Mouse (Mus musculus): ENCODE results near the gene Clec12b. TPM values are rescaled to one million over a fixed set of nuclear protein-coding genes. Genes with fewer than 3 reads are reported as not detected.

The Clec12b gene
- polyA plus RNA-seq, 1 experiment from 2014 or later = 0.84 TPM

DNA sequence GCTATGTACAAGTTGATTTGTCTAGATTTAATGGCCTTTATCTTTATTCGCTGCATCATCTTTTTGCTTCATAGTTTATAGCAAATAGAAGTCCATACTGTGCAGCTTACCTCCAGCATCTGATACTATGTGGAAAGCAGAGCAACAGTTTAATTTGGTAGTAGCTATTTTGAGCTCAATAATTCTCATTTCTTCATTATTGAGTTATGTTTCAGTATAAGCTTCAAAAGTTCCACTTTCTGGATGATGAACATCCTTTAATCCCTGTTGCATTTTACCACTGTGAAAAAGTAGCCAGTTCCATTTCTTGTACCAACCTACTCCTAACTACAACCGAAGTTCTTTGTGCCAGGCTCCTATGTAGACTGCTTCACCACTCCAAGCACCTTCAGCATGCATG, 22.9 kb upstream of the Clec12b start, which contains the start of gene Clec9a:
TSS of gene Clec9a (plus strand) at position 301 of the 400 bp plus-strand sequence.
- WGBS (ENCODE audit: insufficient replicate concordance) = 79% methylated on average over 2 of the region's 2 CpGs
- H3K9me3 ChIP-seq (replicated peaks; ENCODE audit: control insufficient read depth, low read length) = no peaks in the 10 kb centered on the region
- H3K9ac ChIP-seq (ENCODE audit: low read depth, low read length) = no peak within 1 kb of the TSS
- H3K4me1 ChIP-seq (ENCODE audit: control insufficient read depth, insufficient read depth, low read length) = no peaks in the 10 kb centered on the region; the same call in 1 of the 2 replicates
- ATAC-seq (replicated peaks; ENCODE audit: insufficient number of reproducible peaks, low FRiP score, low TSS enrichment) = no peak
- no peak within 1 kb of the TSS for H3K4me3 ChIP-seq (ENCODE audit: low read depth, low read length)
- H3K27ac ChIP-seq (ENCODE audit: low read depth, low read length) = no peak within 1 kb of the TSS
- H3K36me3 ChIP-seq (ENCODE audit: control insufficient read depth, insufficient read depth, low read length) = no peaks in the 10 kb centered on the region
- no peaks in the 10 kb centered on the region for H3K27me3 ChIP-seq (ENCODE audit: control insufficient read depth, insufficient read depth, low read length)
- H3K4me2 ChIP-seq = no peak within 1 kb of the TSS

DNA sequence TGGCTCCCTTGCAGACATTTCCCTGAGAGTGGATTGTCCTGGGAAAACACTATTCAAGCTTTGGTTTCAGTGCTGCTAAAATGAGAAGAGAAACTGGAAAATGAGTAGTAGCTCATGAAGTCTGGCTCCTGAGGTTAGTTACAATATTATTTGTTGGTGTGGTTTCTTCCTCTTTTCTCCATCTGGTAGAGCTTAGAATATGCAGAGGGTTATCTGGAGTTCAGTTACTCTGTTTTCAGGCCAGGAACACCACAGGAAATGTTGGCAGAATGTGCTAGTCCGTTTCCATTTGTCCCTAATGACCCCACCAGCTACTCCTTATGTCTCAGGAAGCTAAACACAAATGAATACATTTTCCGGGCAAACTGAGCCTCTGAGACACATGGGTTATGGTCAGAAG, 21.6 kb upstream of the Clec12b start:
- no peak for ATAC-seq (replicated peaks; ENCODE audit: insufficient number of reproducible peaks, low FRiP score, low TSS enrichment)
- Histone ChIP-seq H3K27ac (ENCODE audit: low read depth, low read length) (no peak overlapping the region), H3K4me1 (ENCODE audit: control insufficient read depth, insufficient read depth, low read length) (no peaks in the 10 kb centered on the region; the same call in 1 of the 2 replicates), H3K27me3 (ENCODE audit: control insufficient read depth, insufficient read depth, low read length) (no peaks in the 10 kb centered on the region), H3K36me3 (ENCODE audit: control insufficient read depth, insufficient read depth, low read length) (no peaks in the 10 kb centered on the region), H3K4me3 (ENCODE audit: low read depth, low read length) (no peak overlapping the region), H3K9me3 (replicated peaks; ENCODE audit: control insufficient read depth, low read length) (no peaks in the 10 kb centered on the region), H3K4me2 (no peak overlapping the region), H3K9ac (ENCODE audit: low read depth, low read length) (no peak overlapping the region)
- 34% methylated on average over 2 of the region's 2 CpGs for WGBS (ENCODE audit: insufficient replicate concordance)

DNA sequence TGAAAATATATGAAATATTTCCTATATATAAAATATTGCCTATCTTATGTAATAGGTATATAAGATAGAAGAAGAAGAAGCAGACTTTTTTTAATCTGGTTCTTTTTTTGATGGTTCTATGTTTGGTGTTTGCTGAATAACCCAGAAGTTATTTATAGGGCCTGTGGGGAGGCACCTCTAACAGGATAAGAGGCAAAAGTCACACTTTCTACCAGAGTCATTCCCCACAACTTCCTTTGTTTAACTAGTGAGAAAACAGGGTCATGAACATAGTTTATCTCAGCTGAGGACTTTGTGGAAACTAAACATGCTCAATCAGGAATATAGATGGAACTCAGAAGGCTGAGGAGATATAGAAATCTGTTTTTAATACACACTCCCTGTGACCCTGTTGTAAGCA, 20.3 kb upstream of the Clec12b start:
- Histone ChIP-seq H3K9me3 (replicated peaks; ENCODE audit: control insufficient read depth, low read length) (no peaks in the 10 kb centered on the region), H3K27ac (ENCODE audit: low read depth, low read length) (no peak overlapping the region), H3K36me3 (ENCODE audit: control insufficient read depth, insufficient read depth, low read length) (no peaks in the 10 kb centered on the region), H3K27me3 (ENCODE audit: control insufficient read depth, insufficient read depth, low read length) (no peaks in the 10 kb centered on the region), H3K9ac (ENCODE audit: low read depth, low read length) (no peak overlapping the region), H3K4me2 (no peak overlapping the region), H3K4me3 (ENCODE audit: low read depth, low read length) (no peak overlapping the region), H3K4me1 (ENCODE audit: control insufficient read depth, insufficient read depth, low read length) (no peaks in the 10 kb centered on the region; the same call in 1 of the 2 replicates)
- no peak for ATAC-seq (replicated peaks; ENCODE audit: insufficient number of reproducible peaks, low FRiP score, low TSS enrichment)

DNA sequence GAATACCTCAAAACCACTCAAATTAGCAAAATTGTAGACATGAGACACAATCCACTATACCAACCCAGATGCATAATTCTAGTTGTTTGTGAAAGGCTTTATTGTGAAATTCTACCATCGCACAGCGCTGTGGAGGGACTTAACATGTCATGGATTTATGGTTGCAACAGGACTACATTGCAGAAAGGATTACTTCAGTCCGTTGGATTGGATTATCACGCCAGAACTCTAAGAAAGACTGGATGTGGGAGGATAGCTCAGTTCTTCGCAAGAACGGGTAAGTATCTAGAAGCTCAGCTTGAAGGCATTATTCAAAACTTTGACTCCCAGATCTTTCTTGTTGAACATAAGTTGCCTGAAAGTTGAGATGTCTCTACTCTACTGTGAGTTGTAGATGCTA, 17.7 kb upstream of the Clec12b start:
- Histone ChIP-seq H3K4me3 (ENCODE audit: low read depth, low read length) (no peak overlapping the region), H3K9ac (ENCODE audit: low read depth, low read length) (no peak overlapping the region), H3K27ac (ENCODE audit: low read depth, low read length) (no peak overlapping the region), H3K4me1 (ENCODE audit: control insufficient read depth, insufficient read depth, low read length) (peaks cover 3% of the 10 kb centered on the region; the same call in 1 of the 2 replicates), H3K4me2 (no peak overlapping the region), H3K27me3 (ENCODE audit: control insufficient read depth, insufficient read depth, low read length) (no peaks in the 10 kb centered on the region), H3K36me3 (ENCODE audit: control insufficient read depth, insufficient read depth, low read length) (no peaks in the 10 kb centered on the region), H3K9me3 (replicated peaks; ENCODE audit: control insufficient read depth, low read length) (no peaks in the 10 kb centered on the region)
- WGBS (ENCODE audit: insufficient replicate concordance) = 85% methylated on average over 6 of the region's 6 CpGs
- no peak for ATAC-seq (replicated peaks; ENCODE audit: insufficient number of reproducible peaks, low FRiP score, low TSS enrichment)

DNA sequence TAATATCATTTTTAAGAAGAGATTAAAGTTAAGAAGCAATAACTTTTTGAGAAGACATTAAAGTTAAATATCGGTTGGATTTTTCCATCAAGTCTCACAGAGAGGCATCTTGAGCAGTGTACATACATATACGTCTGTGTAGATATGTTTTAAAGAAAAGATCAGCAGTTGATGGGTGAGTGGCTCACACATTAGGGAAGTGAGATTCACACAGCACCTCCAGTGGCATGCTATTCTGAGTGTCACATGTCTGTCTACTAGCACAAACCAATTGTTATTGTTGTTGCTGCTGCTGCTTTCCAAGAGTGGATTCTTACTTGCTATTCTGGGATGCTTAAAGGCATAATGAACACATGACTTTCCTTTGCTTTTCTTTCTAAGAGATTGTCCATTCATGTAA, 16.7 kb upstream of the Clec12b start:
- H3K36me3 ChIP-seq (ENCODE audit: control insufficient read depth, insufficient read depth, low read length) = no peaks in the 10 kb centered on the region
- ATAC-seq (replicated peaks; ENCODE audit: insufficient number of reproducible peaks, low FRiP score, low TSS enrichment) = no peak
- H3K9me3 ChIP-seq (replicated peaks; ENCODE audit: control insufficient read depth, low read length) = no peaks in the 10 kb centered on the region
- no peaks in the 10 kb centered on the region for H3K27me3 ChIP-seq (ENCODE audit: control insufficient read depth, insufficient read depth, low read length)
- no peak overlapping the region for H3K4me2 ChIP-seq
- H3K4me3 ChIP-seq (ENCODE audit: low read depth, low read length) = no peak overlapping the region
- no peak overlapping the region for H3K9ac ChIP-seq (ENCODE audit: low read depth, low read length)
- 86% methylated on average over 2 of the region's 2 CpGs for WGBS (ENCODE audit: insufficient replicate concordance)
- H3K4me1 ChIP-seq (ENCODE audit: control insufficient read depth, insufficient read depth, low read length) = peaks cover 3% of the 10 kb centered on the region; the same call in 1 of the 2 replicates
- H3K27ac ChIP-seq (ENCODE audit: low read depth, low read length) = no peak overlapping the region

DNA sequence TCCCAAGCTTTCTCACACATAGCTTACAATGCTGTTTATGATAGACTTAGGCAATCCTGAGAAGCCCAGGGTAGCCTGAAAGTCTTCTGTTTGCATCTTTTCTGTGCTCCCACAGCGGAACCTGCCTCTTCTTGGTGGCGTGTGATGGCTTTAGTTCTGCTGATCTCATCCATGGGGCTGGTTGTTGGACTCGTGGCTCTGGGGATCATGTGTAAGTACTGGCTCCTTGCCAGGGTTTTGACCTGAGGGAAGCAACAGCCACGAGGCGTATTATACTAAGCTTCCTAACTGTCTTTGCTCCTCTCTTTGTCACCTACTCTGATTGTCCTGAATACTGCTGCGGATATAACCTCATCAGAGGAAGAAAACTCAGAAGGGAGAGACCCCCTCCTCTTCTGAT, 14.3 kb upstream of the Clec12b start:
- H3K9ac ChIP-seq (ENCODE audit: low read depth, low read length) = no peak overlapping the region
- 0 out of 2 replicates have a peak, but pooled peaks cover 3% of the 10 kb centered on the region for H3K4me1 ChIP-seq (ENCODE audit: control insufficient read depth, insufficient read depth, low read length)
- no peak overlapping the region for H3K4me2 ChIP-seq
- H3K27me3 ChIP-seq (ENCODE audit: control insufficient read depth, insufficient read depth, low read length) = no peaks in the 10 kb centered on the region
- H3K27ac ChIP-seq (ENCODE audit: low read depth, low read length) = no peak overlapping the region
- no peaks in the 10 kb centered on the region for H3K36me3 ChIP-seq (ENCODE audit: control insufficient read depth, insufficient read depth, low read length)
- 48% methylated on average over 6 of the region's 6 CpGs for WGBS (ENCODE audit: insufficient replicate concordance)
- H3K4me3 ChIP-seq (ENCODE audit: low read depth, low read length) = no peak overlapping the region
- no peak for ATAC-seq (replicated peaks; ENCODE audit: insufficient number of reproducible peaks, low FRiP score, low TSS enrichment)
- H3K9me3 ChIP-seq (replicated peaks; ENCODE audit: control insufficient read depth, low read length) = no peaks in the 10 kb centered on the region

DNA sequence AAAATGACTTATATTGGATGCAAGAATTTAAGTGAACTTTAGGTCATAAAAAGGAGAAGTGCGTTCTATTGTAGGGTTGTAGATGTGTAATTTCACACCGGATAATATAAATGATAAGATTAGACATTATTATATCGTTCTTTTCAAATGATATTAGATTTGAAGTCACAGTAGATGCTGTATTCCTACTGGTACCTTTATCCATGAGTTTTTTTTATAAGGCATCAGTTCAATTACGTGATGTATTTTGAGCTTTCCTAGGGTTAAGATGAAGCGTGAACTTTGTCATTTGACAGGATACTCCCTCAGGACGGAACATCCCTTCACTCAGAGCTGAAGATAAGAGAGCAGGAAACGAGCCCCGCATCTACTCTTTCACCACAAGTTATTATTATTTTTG, 11.3 kb upstream of the Clec12b start, which contains the start of gene Clec1b:
TSS of gene Clec1b (plus strand) at position 301 of the 400 bp plus-strand sequence.
- Histone ChIP-seq H3K4me1 (ENCODE audit: control insufficient read depth, insufficient read depth, low read length) (0 out of 2 replicates have a peak, but pooled peaks cover 3% of the 10 kb centered on the region), H3K27ac (ENCODE audit: low read depth, low read length) (no peak within 1 kb of the TSS), H3K27me3 (ENCODE audit: control insufficient read depth, insufficient read depth, low read length) (no peaks in the 10 kb centered on the region), H3K9me3 (replicated peaks; ENCODE audit: control insufficient read depth, low read length) (no peaks in the 10 kb centered on the region), H3K9ac (ENCODE audit: low read depth, low read length) (no peak within 1 kb of the TSS), H3K36me3 (ENCODE audit: control insufficient read depth, insufficient read depth, low read length) (no peaks in the 10 kb centered on the region), H3K4me3 (ENCODE audit: low read depth, low read length) (no peak within 1 kb of the TSS), H3K4me2 (no peak within 1 kb of the TSS)
- 61% methylated on average over 8 of the region's 8 CpGs for WGBS (ENCODE audit: insufficient replicate concordance)
- no peak for ATAC-seq (replicated peaks; ENCODE audit: insufficient number of reproducible peaks, low FRiP score, low TSS enrichment)

DNA sequence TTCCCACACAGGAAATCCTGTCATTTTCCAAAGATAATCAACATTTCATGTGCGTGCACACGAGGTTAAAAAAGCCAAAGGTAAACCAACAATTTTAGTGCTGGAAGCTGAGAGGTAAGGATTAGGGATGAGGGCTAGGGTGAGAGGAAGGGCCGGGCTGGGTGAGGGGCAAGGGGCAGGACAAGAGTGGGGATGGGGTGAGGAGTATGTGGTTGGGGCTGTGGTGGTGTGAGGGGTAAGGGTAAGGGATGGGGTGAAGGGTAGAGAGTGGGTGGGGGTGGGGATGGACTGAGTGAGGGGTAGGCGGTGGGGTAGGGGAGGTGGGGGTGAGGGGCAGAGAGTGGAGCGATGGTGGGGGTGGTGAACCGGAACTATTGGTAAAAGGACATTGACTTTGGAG, 8.1 kb upstream of the Clec12b start:
- 71% methylated on average over 6 of the region's 6 CpGs for WGBS (ENCODE audit: insufficient replicate concordance)
- no peak for ATAC-seq (replicated peaks; ENCODE audit: insufficient number of reproducible peaks, low FRiP score, low TSS enrichment)
- no peaks in the 10 kb centered on the region for H3K4me1 ChIP-seq (ENCODE audit: control insufficient read depth, insufficient read depth, low read length)

DNA sequence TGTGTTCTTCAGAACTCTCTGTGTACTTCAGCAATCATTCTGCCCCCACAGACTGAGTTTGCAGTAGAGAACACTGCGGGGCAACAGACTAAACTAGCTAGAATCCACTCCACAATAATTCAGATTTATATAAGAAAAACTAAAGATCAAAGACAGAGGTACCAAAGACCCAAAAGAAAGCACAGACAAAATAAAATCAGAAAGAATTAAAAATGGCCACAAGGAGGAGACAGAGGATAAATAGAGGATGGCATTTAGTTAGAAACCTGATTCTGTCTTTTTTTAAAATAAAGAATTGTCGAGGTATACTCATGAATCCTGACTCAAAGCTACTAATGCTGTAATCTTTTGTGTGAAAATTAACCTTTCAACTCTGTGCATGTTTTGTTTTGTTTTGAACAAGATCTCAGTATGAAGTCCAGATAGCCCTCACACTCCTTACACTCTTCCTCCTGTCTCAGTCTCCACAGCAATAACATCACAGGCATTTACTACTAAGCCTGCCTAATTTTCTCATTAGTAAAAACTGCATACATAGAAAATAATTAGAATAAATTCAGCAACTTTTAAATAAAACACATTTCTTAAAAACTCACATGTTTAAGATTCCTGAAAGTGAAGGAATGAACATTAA, 7.5 kb upstream of the Clec12b start:
- no peak for ATAC-seq (replicated peaks; ENCODE audit: insufficient number of reproducible peaks, low FRiP score, low TSS enrichment)
- Histone ChIP-seq H3K27ac (ENCODE audit: low read depth, low read length) (no peak overlapping the region), H3K4me2 (no peak overlapping the region), H3K9me3 (replicated peaks; ENCODE audit: control insufficient read depth, low read length) (no peaks in the 10 kb centered on the region), H3K36me3 (ENCODE audit: control insufficient read depth, insufficient read depth, low read length) (no peaks in the 10 kb centered on the region), H3K4me1 (ENCODE audit: control insufficient read depth, insufficient read depth, low read length) (no peaks in the 10 kb centered on the region), H3K9ac (ENCODE audit: low read depth, low read length) (no peak overlapping the region), H3K4me3 (ENCODE audit: low read depth, low read length) (no peak overlapping the region), H3K27me3 (ENCODE audit: control insufficient read depth, insufficient read depth, low read length) (no peaks in the 10 kb centered on the region)
- 28% methylated on average over 2 of the region's 2 CpGs for WGBS (ENCODE audit: insufficient replicate concordance)

More for the DNA sequence above, 8.1 kb upstream of the Clec12b start:
- Histone ChIP-seq H3K4me2 (no peak overlapping the region), H3K4me3 (ENCODE audit: low read depth, low read length) (no peak overlapping the region), H3K9me3 (replicated peaks; ENCODE audit: control insufficient read depth, low read length) (no peaks in the 10 kb centered on the region), H3K27me3 (ENCODE audit: control insufficient read depth, insufficient read depth, low read length) (no peaks in the 10 kb centered on the region), H3K27ac (ENCODE audit: low read depth, low read length) (no peak overlapping the region), H3K36me3 (ENCODE audit: control insufficient read depth, insufficient read depth, low read length) (no peaks in the 10 kb centered on the region), H3K9ac (ENCODE audit: low read depth, low read length) (no peak overlapping the region)

All from heart, embryonic 11.5 days (tissue).